Mouse (Mus musculus) E14TG2a.4 (cell line): ENCODE measurements at regions not wholly inside any gene's neighbourhood (a gene's known extent, or its start where the extent isn't known, plus 50 kb on each side); places are given as distances from the start of the nearest gene placed in this dataset.

Experiments
- CTCF ChIP-seq: conservative IDR thresholded peaks from 2 replicates; pipeline ENCODE4 v1.5.1; 2014; ENCODE audit warnings: low read length
- NANOG ChIP-seq: IDR thresholded peaks from 2 replicates; pipeline ENCODE4 v1.6.1; 2014; ENCODE audit warnings: borderline replicate concordance, low read length, mixed read lengths
- POU5F1 ChIP-seq: IDR thresholded peaks from 2 replicates; pipeline ENCODE4 v1.6.1; 2014; ENCODE audit warnings: low read length, borderline replicate concordance

GRCm38 (mm10) chr13:101552451-101552850 is 215.6 kb downstream of the Pik3r1 start:
- TF ChIP-seq CTCF (no peak), POU5F1 (no peak), NANOG (no peak)
